Mouse (Mus musculus) kidney, embryonic 14.5 days (tissue): ENCODE results near the gene Snx33. TPM values are rescaled to one million over a fixed set of nuclear protein-coding genes. Genes with fewer than 3 reads are reported as not detected.

ENCODE experiments used
- ATAC-seq: fragments of 200-750 bp; cut with Nextera tagmentation; 2 replicates; pipeline ENCODE4 v1.8.0; 2017; ENCODE audit warnings: moderate number of reproducible peaks, mild to moderate bottlenecking, moderate TSS enrichment, moderate library complexity; ENCODE audit not compliant: low FRiP score, low TSS enrichment
- H3K27ac ChIP-seq: fragments of 300-500 bp; sonication (generic); 2 replicates; pipeline ENCODE4 v1.5.1; 2014; ENCODE audit warnings: low read depth, mild to moderate bottlenecking, low read length, moderate library complexity, mixed read lengths
- H3K27me3 ChIP-seq: fragments of 300-500 bp; sonication (generic); 2 replicates; pipeline ENCODE4 v1.6.1; 2014; ENCODE audit warnings: mild to moderate bottlenecking, low read length; ENCODE audit not compliant: control insufficient read depth, insufficient read depth
- H3K36me3 ChIP-seq: fragments of 300-500 bp; sonication (generic); 2 replicates; pipeline ENCODE4 v1.6.1; 2014; ENCODE audit warnings: low read length, mixed read lengths; ENCODE audit not compliant: control insufficient read depth, insufficient read depth
- H3K4me1 ChIP-seq: fragments of 300-500 bp; sonication (generic); 2 replicates; pipeline ENCODE4 v1.6.1; 2014; ENCODE audit warnings: low read length, mixed read lengths; ENCODE audit not compliant: control insufficient read depth, insufficient read depth
- H3K4me2 ChIP-seq: fragments of 300-500 bp; sonication (generic); replicated peaks from 2 replicates; pipeline ENCODE4 v1.6.1; 2014; ENCODE audit warnings: low read depth, mild to moderate bottlenecking, low read length
- H3K4me3 ChIP-seq: fragments of 300-500 bp; sonication (generic); 2 replicates; pipeline ENCODE4 v1.5.1; 2014; ENCODE audit warnings: mild to moderate bottlenecking, low read length
- H3K9ac ChIP-seq: fragments of 300-500 bp; sonication (generic); 2 replicates; pipeline ENCODE4 v1.6.1; 2014; ENCODE audit warnings: low read depth, mild to moderate bottlenecking, low read length, moderate library complexity
- H3K9me3 ChIP-seq: fragments of 300-500 bp; sonication (generic); 2 replicates; pipeline ENCODE4 v1.6.1; 2016; ENCODE audit warnings: low read length; ENCODE audit not compliant: control insufficient read depth
- WGBS: fragments of 180-500 bp; shearing (Covaris S2); extraction: QIAGEN DNeasy Blood & Tissue Kit; methylation state at CpG from one replicate; pipeline ENCODE4 v1.1.7; 2014; 5-methylcytosine and 5-hydroxymethylcytosine counted together
- polyA plus RNA-seq: library from polyadenylated mRNA; unstranded; fragments of >200 nt; fragmentation: Nextera tagmentation; extraction: Ambion mirVana; gene quantifications from 2 replicates; pipeline ENCODE4 v1.2.1, GENCODE M21; 2014

Snx33 gene
- polyA plus RNA-seq, 1 experiment from 2014 or later = 8.3 TPM

DNA sequence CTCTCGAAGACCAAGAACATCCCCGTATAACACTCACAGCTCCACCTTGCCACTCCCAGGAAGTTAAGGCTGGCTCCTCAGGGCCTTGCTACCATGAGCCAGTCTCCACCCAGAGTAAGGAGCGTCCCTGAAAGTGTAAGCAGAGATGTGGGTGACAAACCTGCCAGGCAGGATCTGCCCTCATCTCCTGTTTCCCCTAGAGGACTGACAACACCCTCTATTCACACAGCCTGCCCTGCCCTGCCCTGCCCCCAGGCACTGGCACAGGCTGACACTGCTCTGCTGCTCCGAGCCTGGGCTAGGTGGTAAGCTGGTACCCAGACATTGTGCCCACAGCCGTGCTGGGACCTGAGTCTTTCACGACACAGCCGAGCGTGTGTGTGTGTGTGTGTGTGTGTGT is 27.0 kb downstream of the Snx33 start:
- Histone ChIP-seq H3K27ac (no peak overlapping the region), H3K4me2 (no peak overlapping the region), H3K36me3 (no peaks in the 10 kb centered on the region), H3K9ac (no peak overlapping the region), H3K4me1 (no peaks in the 10 kb centered on the region), H3K27me3 (no peaks in the 10 kb centered on the region), H3K4me3 (no peak overlapping the region), H3K9me3 (no peaks in the 10 kb centered on the region)
- WGBS = 55% methylated on average over 8 of the region's 8 CpGs
- ATAC-seq = no peak

DNA sequence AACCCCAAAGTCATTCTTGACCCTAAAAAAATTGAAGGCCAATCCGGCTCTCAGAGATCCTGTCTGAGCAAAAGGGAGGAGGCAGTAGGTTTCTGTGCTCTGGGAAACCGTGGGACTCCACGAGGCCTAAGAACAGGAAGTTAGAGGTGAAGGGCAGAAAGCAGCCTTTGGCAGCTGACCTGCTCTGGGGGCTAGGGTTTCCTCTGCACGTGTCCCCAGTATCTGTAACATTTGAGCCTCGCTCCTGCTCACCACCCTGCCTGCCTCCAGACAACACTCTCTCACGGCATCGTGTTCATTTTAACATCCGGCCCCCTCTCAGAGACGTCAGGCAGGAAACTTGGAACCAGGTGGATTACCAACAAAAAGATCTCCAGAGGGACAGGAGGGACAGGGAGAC is 27.6 kb downstream of the Snx33 start:
- Histone ChIP-seq H3K4me1 (no peaks in the 10 kb centered on the region), H3K4me2 (no peak overlapping the region), H3K36me3 (no peaks in the 10 kb centered on the region), H3K9me3 (no peaks in the 10 kb centered on the region), H3K9ac (no peak overlapping the region; the same call in 1 of the 2 replicates), H3K27me3 (no peaks in the 10 kb centered on the region), H3K27ac (no peak overlapping the region), H3K4me3 (no peak overlapping the region)
- 16% methylated on average over 9 of the region's 9 CpGs for WGBS
- no peak for ATAC-seq

DNA sequence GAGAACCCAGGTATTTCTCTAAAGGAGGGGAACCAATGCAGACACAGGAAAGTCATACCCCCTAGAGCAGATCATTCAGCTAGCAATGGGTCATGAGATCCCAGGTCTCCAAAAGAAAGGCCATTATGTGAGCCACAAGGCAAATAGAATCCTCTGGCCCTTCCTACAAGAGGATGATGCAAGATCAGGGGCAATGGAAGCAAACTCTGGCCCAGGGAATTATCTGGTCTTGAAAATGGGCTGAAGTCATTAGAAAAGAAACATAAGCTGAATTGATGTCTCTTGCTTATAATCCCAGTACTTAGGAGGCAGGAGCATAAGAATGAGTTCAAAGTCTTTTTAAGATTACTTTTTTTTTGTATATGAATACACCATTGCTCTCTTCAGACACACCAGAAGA is 28.1 kb downstream of the Snx33 start:
- no peaks in the 10 kb centered on the region for H3K4me1 ChIP-seq
- no peak overlapping the region for H3K4me3 ChIP-seq
- no peak for ATAC-seq
- no peak overlapping the region for H3K4me2 ChIP-seq
- H3K36me3 ChIP-seq = no peaks in the 10 kb centered on the region
- H3K9me3 ChIP-seq = no peaks in the 10 kb centered on the region
- no peak overlapping the region for H3K9ac ChIP-seq
- no peaks in the 10 kb centered on the region for H3K27me3 ChIP-seq
- no peak overlapping the region for H3K27ac ChIP-seq

DNA sequence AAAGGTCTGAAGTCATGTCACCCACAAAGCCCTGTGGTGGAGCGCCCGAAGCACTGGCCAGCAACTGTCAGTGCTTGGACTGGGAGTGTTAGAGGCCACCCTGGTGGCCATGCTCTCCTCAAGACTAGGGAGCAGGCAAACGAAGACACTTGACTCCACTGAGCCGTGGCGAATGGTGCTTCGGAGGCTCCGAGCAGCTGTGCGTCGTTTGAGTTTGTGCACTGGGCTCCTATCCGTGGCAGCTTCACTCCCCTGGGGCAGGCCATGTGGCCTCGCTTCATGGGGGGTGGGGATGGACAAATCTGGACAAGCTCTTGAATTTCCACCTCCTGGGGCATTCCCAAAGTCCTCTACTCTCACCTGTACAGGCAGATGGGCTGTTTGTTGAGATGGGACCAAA is 28.8 kb downstream of the Snx33 start:
- no peak overlapping the region for H3K9ac ChIP-seq
- no peaks in the 10 kb centered on the region for H3K27me3 ChIP-seq
- no peaks in the 10 kb centered on the region for H3K9me3 ChIP-seq
- no peak overlapping the region for H3K27ac ChIP-seq
- no peaks in the 10 kb centered on the region; the same call in 1 of the 2 replicates for H3K36me3 ChIP-seq
- H3K4me1 ChIP-seq = no peaks in the 10 kb centered on the region
- H3K4me2 ChIP-seq = no peak overlapping the region
- 41% methylated on average over 11 of the region's 11 CpGs for WGBS
- no peak overlapping the region for H3K4me3 ChIP-seq
- ATAC-seq = 0 out of 2 replicates have a peak, but pooled peaks have one; percentile 33

DNA sequence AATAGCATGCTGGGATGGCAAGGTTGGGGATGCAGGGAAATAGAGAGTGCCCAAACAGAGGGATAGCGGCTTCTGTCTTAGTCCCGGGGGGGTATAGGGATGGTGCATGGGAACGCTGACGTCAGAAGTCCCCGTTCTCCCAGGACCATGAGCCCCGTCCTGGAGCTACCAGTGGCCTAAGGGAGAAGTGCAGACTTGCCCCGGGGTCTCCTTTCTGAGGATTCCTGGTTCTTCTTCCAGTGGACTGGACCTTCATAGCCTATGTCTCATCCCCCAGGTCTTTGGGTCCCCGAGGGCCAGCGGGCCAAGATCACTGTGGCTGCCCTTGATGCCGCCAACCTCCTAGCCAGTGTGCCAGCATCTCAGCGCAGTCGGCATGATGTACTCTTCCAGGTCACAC is 31.4 kb downstream of the Snx33 start:
- Histone ChIP-seq H3K27me3 (no peaks in the 10 kb centered on the region), H3K4me2 (no peak overlapping the region), H3K4me1 (peaks cover 6% of the 10 kb centered on the region), H3K27ac (no peak overlapping the region), H3K9ac (no peak overlapping the region), H3K4me3 (no peak overlapping the region), H3K36me3 (peaks cover 3% of the 10 kb centered on the region; the same call in 1 of the 2 replicates), H3K9me3 (no peaks in the 10 kb centered on the region)
- no peak for ATAC-seq
- WGBS = 88% methylated on average over 12 of the region's 12 CpGs

DNA sequence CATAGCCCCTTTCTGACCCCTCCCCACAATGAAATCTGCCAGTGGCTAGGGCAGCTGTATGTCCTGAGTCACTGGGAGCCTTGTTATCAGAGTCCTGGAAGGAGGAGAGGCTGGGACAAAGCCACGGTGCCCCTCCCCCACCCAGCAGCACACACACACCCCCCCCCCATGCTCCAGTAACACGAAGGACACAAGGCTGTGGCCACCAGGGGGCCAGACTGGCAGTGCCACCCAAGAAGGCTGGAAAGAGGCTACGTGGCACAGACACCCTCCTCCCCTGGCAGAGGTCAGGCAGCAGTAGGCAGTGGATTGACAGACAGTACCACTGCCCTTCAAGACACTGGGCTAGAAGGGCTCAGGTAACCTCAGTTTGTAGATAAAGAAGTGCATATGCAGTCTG is 34.2 kb downstream of the Snx33 start:
- H3K36me3 ChIP-seq = peaks cover 3% of the 10 kb centered on the region; the same call in 1 of the 2 replicates
- peaks cover 6% of the 10 kb centered on the region for H3K4me1 ChIP-seq
- no peaks in the 10 kb centered on the region for H3K27me3 ChIP-seq
- no peak overlapping the region for H3K9ac ChIP-seq
- no peak overlapping the region for H3K4me3 ChIP-seq
- H3K4me2 ChIP-seq = no peak overlapping the region
- H3K27ac ChIP-seq = peak overlapping the region; percentile 30; the same call in 1 of the 2 replicates
- WGBS = 24% methylated on average over 3 of the region's 3 CpGs
- no peak for ATAC-seq
- H3K9me3 ChIP-seq = no peaks in the 10 kb centered on the region

DNA sequence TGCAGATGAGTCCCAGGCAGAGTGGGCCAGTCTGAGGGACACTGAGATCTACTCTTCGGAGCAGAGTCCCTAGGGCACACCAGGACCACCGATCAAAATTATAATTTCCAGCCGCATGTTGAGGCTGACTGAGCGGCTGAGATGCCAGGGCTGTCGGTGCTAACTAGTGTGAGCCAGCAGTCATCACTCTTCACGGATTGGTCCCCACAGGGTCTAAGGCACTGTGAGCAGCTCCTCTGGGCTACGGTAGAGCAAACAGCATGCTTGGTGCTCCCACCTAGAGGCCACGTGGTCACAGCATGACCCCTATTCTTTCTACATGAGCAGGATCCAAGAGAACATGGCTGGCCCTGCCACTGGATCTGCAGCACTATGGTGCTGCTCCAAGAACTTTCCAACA is 34.9 kb downstream of the Snx33 start:
- Histone ChIP-seq H3K27ac (no peak overlapping the region), H3K36me3 (peaks cover 5% of the 10 kb centered on the region; the same call in 1 of the 2 replicates)
- WGBS = 59% methylated on average over 8 of the region's 8 CpGs

DNA sequence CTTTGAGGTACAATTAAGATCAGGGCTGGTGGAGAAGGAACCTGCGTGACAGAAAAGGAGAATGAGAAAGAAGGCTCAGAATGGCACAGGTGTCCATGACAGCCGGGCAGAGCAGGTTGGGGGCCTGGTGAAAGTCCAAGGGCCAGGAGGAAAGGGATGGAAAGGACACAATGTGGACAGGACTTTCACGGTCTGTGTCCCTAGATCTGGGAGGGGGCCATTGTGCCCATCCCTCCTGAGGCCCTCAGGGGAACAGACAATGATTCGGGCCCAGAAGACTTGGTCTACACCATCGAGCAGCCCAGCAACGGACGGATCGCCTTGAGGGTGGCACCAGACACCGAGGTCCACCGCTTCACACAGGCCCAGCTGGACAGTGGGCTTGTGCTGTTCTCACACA is 36.1 kb downstream of the Snx33 start:
- no peak overlapping the region for H3K4me2 ChIP-seq
- 94% methylated on average over 10 of the region's 10 CpGs for WGBS
- H3K9me3 ChIP-seq = no peaks in the 10 kb centered on the region
- 0 out of 2 replicates have a peak overlapping the region, but pooled peaks have one; percentile 18 for H3K9ac ChIP-seq
- no peaks in the 10 kb centered on the region for H3K27me3 ChIP-seq
- H3K27ac ChIP-seq = no peak overlapping the region
- no peak for ATAC-seq
- peaks cover 6% of the 10 kb centered on the region for H3K4me1 ChIP-seq
- no peak overlapping the region for H3K4me3 ChIP-seq
- H3K36me3 ChIP-seq = peaks cover 16% of the 10 kb centered on the region; the same call in 1 of the 2 replicates

More for the DNA sequence above, 34.9 kb downstream of the Snx33 start:
- Histone ChIP-seq H3K27me3 (no peaks in the 10 kb centered on the region), H3K9ac (0 out of 2 replicates have a peak overlapping the region, but pooled peaks have one; percentile 2), H3K4me3 (no peak overlapping the region), H3K4me1 (peaks cover 6% of the 10 kb centered on the region), H3K4me2 (no peak overlapping the region), H3K9me3 (no peaks in the 10 kb centered on the region)
- ATAC-seq = no peak

DNA sequence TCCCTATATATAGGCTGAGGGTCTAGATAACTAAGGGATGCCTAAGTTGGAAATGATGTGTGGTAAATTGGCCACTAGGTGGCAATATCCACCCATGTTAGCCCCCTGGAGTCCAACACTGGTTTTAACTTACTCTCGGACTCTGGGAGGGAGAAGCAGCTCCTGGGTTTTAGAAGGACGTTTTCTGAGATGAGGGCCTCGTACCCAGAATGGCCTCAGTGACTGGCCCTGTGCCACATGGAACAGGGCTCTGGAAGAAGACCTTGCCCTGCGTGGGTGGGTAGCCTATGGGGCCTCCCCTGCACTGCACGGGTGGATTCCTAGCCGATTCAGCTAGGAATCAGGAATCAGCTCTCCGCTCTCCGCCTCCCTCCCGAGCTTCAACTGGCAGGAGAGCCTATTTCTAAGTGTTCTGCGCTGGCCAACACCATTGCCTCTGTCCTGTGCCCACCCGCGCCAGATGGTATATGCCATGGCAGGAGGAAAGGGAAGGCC is 36.6 kb downstream of the Snx33 start:
- peak; percentile 40 for ATAC-seq

More for the DNA sequence above, 36.6 kb downstream of the Snx33 start:
- Histone ChIP-seq H3K9me3 (no peaks in the 10 kb centered on the region), H3K4me2 (peak overlapping the region; percentile 17; the same call in 1 of the 2 replicates), H3K27ac (no peak overlapping the region), H3K36me3 (peaks cover 22% of the 10 kb centered on the region; the same call in 1 of the 2 replicates), H3K4me3 (no peak overlapping the region), H3K9ac (peak overlapping the region; percentile 18; the same call in 1 of the 2 replicates), H3K4me1 (peaks cover 6% of the 10 kb centered on the region), H3K27me3 (no peaks in the 10 kb centered on the region)
- 29% methylated on average over 12 of the region's 12 CpGs for WGBS
